Mouse (Mus musculus) erythroblast, embryonic 14.5 days (primary cell): ENCODE measurements around the gene Bloc1s1.

ENCODE experiments used
- GATA1 ChIP-seq: IDR thresholded peaks from 2 replicates; pipeline ENCODE4 v1.6.1; 2012; ENCODE audit warnings: low read length, inconsistent platforms, mixed read lengths
- TAL1 ChIP-seq: IDR thresholded peaks from 3 replicates; pipeline ENCODE4 v1.6.1; 2012; ENCODE audit warnings: low read length, inconsistent platforms, mixed read lengths

DNA sequence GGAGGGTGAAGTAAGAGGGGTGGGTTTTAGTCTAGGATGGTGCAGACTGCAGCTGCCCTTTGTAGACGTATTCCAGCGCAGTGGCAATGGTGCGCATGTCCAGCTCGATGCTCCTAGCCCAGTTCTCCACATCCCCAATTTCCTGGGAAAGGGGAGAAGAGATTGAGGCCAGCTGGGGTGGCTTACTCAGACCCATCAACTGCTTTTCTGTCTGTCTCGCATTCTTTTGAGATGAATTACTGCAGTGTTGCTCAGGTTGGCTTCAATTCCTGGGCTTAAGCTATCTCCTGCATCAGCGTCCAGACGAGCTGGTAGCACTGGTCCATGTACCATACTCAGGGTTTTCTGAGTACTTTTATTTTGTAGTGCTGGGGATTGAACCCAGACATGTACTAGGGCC is 3.9 kb downstream of the Bloc1s1 start:
- TF ChIP-seq TAL1 (no peak), GATA1 (no peak)
